Mouse (Mus musculus): ENCODE results near the gene Myo16. TPM values are rescaled to one million over a fixed set of nuclear protein-coding genes. Genes with fewer than 3 reads are reported as not detected.

Gene Myo16
- total RNA-seq, 2 experiments from 2014 or later: 1.7 to 2.7 TPM

GRCm38 (mm10) chr8:10391096-10391683 is 237.5 kb downstream of the Myo16 start:
- intact Hi-C loops (cut with DNase I; ENCODE audit: low total_unique reads): no loop called here
- no peak for DNase-seq

GRCm38 (mm10) chr8:10391913-10392312 is 238.2 kb downstream of the Myo16 start:
- intact Hi-C loops (cut with DNase I; ENCODE audit: low total_unique reads): no loop called here
- no peak for DNase-seq

- DNase-seq: no peak
- intact Hi-C loops (cut with DNase I; ENCODE audit: low total_unique reads): no loop called here
Observed at GRCm38 (mm10) chr8:10394506-10394905, 240.8 kb downstream of the Myo16 start.

- intact Hi-C loops (cut with DNase I; ENCODE audit: low total_unique reads): no loop called here
- DNase-seq: no peak
Observed at GRCm38 (mm10) chr8:10395146-10395545, 241.4 kb downstream of the Myo16 start.

- intact Hi-C loops (cut with DNase I; ENCODE audit: low total_unique reads): loop anchor here (5.0 to 10.0 kb wide), 2 partner anchors 170 to 428 kb away; partner anchors contain the start of genes Abhd13 and Lig4
- no peak for DNase-seq
Observed at GRCm38 (mm10) chr8:10402606-10403005, 248.9 kb downstream of the Myo16 start.

- intact Hi-C loops (cut with DNase I; ENCODE audit: low total_unique reads): loop anchor here (2.0 to 10.0 kb wide), 2 partner anchors 357 to 431 kb away; partner anchors contain the start of genes Abhd13 and Lig4
- DNase-seq: peak; percentile 33
Observed at GRCm38 (mm10) chr8:10405469-10405868, 251.8 kb downstream of the Myo16 start.

- no peak for DNase-seq
- intact Hi-C loops (cut with DNase I; ENCODE audit: low total_unique reads): loop anchor here (10.0 kb wide), 1 partner anchor 434 kb away; the partner anchor contains the start of genes Abhd13 and Lig4
Observed at GRCm38 (mm10) chr8:10409043-10409442, 255.3 kb downstream of the Myo16 start.

- DNase-seq: no peak
- intact Hi-C loops (cut with DNase I; ENCODE audit: low total_unique reads): no loop called here
Observed at GRCm38 (mm10) chr8:10411511-10411910, 257.8 kb downstream of the Myo16 start.

- intact Hi-C loops (cut with DNase I; ENCODE audit: low total_unique reads): no loop called here
- DNase-seq: no peak
Observed at GRCm38 (mm10) chr8:10413881-10414280, 260.2 kb downstream of the Myo16 start.

GRCm38 (mm10) chr8:10414684-10415212 is 261.0 kb downstream of the Myo16 start:
- intact Hi-C loops (cut with DNase I; ENCODE audit: low total_unique reads): no loop called here
- peak; percentile 64 for DNase-seq

GRCm38 (mm10) chr8:10415288-10415687 is 261.6 kb downstream of the Myo16 start:
- no peak for DNase-seq
- intact Hi-C loops (cut with DNase I; ENCODE audit: low total_unique reads): no loop called here

GRCm38 (mm10) chr8:10415885-10416284 is 262.2 kb downstream of the Myo16 start:
- DNase-seq: no peak
- intact Hi-C loops (cut with DNase I; ENCODE audit: low total_unique reads): loop anchor here (2.0 kb wide), 1 partner anchor 801 kb away; no protein-coding TSS in a partner anchor

- intact Hi-C loops (cut with DNase I; ENCODE audit: low total_unique reads): loop anchor here (2.0 kb wide), 1 partner anchor 800 kb away; no protein-coding TSS in a partner anchor
- DNase-seq: no peak
Observed at GRCm38 (mm10) chr8:10416806-10417205, 263.1 kb downstream of the Myo16 start.

GRCm38 (mm10) chr8:10417281-10417680 is 263.6 kb downstream of the Myo16 start:
- intact Hi-C loops (cut with DNase I; ENCODE audit: low total_unique reads): loop anchor here (2.0 kb wide), 1 partner anchor 800 kb away; no protein-coding TSS in a partner anchor
- DNase-seq: no peak

GRCm38 (mm10) chr8:10418013-10418412 is 264.3 kb downstream of the Myo16 start:
- DNase-seq: no peak
- intact Hi-C loops (cut with DNase I; ENCODE audit: low total_unique reads): no loop called here

GRCm38 (mm10) chr8:10418971-10419370 is 265.3 kb downstream of the Myo16 start:
- intact Hi-C loops (cut with DNase I; ENCODE audit: low total_unique reads): no loop called here

GRCm38 (mm10) chr8:10419726-10420125 is 266.0 kb downstream of the Myo16 start:
- intact Hi-C loops (cut with DNase I; ENCODE audit: low total_unique reads): no loop called here
- DNase-seq: no peak

More at GRCm38 (mm10) chr8:10418971-10419370, 265.3 kb downstream of the Myo16 start:
- no peak for DNase-seq

GRCm38 (mm10) chr8:10420551-10420950 is 266.8 kb downstream of the Myo16 start:
- no peak for DNase-seq
- intact Hi-C loops (cut with DNase I; ENCODE audit: low total_unique reads): no loop called here

- DNase-seq: no peak
- intact Hi-C loops (cut with DNase I; ENCODE audit: low total_unique reads): no loop called here
Observed at GRCm38 (mm10) chr8:10421516-10422090, 267.9 kb downstream of the Myo16 start.

GRCm38 (mm10) chr8:10435492-10435891 is 281.8 kb downstream of the Myo16 start:
- DNase-seq: no peak

GRCm38 (mm10) chr8:10438772-10439171 is 285.1 kb downstream of the Myo16 start:
- intact Hi-C loops (cut with DNase I; ENCODE audit: low total_unique reads): no loop called here

More at GRCm38 (mm10) chr8:10435492-10435891, 281.8 kb downstream of the Myo16 start:
- intact Hi-C loops (cut with DNase I; ENCODE audit: low total_unique reads): no loop called here

More at GRCm38 (mm10) chr8:10438772-10439171, 285.1 kb downstream of the Myo16 start:
- DNase-seq: peak; percentile 45
